Mouse (Mus musculus): Measurements from ENCODE around the gene Sh3bp5l.

- TF ChIP-seq REST (IDR thresholded peaks at IDR 0.05; ENCODE audit: insufficient read depth, insufficient read length) (no peak), E2F4 (IDR thresholded peaks at IDR 0.05; ENCODE audit: insufficient read depth) (no peak)
These were observed 21.9 kb upstream of the Sh3bp5l start for GRCm38 (mm10) chr11:58308661-58309060.
